Mouse (Mus musculus) ZHBTc4 (cell line): Measurements from ENCODE around the gene Ube2t.
A peak's percentile ranks its signal among the peaks of the same experiment; 100 is the strongest.

Experiments
- DNase-seq: peaks from one replicate; pipeline ENCODE4 v3.0.0-alpha.2; 2011; ENCODE audit warnings: low read depth, low spot score

The Ube2t gene

DNA sequence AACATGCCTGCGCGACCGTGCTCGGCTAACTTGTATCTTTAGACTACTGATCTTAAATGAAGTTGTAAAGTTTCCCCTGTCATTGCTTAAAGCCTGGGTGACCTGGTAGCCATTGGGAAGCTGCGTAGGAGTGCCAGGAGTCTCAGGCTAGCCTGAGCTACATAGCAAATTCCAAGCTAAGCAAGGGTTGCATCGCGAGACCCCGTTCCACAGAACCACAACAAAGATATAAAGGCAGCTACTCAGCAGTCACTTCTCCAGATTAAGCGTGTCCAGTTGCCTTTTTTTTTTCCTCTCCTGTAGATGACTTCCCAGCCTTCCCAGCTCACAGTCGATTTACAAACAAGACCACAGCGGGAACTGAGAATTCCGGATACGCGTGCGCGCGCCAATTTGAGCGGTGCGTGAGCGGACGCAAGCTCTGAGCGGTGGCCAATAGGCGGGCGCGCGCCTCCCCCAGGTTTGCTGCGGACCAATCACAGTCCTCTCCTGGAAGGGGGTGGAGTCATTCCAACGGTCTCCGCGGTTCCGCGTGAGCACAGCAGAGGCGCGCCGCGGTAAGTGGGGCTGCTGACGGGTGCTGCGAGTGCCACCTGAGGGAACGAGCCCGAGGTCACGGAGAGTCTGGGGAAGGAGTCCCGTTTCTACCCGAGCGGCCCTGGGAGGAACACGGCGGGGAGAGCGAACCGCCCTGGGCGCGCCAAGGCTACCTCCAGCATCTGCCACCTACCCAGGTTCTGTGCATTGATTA lies at the start of gene Ube2t:
Gene Ube2t, plus strand, starts transcription at position 513 of the 751 bp plus-strand sequence.
- DNase-seq: peak; percentile 99

GRCm38 (mm10) chr1:134913535-134913934 lies 48.8 kb upstream of the Ube2t start:
- no peak for DNase-seq

- DNase-seq: no peak
Measured at GRCm38 (mm10) chr1:134915421-134915820, 46.9 kb upstream of the Ube2t start.

- DNase-seq: no peak
Measured at GRCm38 (mm10) chr1:134919010-134919409, 43.4 kb upstream of the Ube2t start.

DNA sequence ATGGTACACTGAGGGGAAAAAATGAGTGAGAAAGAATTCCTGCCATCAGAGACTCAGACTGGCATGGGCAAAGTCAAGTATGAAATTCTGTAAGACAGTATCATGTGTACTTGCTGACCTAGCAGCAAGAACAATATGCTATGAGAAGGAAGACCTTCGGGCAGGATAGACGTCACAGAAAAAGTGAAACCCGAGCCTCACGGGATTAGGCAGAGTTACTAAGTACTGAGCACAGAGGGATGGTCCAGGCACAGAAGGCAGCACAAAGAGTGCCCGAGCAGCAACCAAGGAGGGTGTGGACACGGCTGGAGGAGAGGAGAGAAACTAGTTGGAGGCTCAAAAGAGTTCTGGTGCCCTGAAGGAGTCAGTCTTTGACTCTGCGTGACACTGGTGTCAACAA lies 29.9 kb upstream of the Ube2t start:
- DNase-seq: no peak

GRCm38 (mm10) chr1:134936335-134936734 lies 26.0 kb upstream of the Ube2t start:
- DNase-seq: peak; percentile 17

DNA sequence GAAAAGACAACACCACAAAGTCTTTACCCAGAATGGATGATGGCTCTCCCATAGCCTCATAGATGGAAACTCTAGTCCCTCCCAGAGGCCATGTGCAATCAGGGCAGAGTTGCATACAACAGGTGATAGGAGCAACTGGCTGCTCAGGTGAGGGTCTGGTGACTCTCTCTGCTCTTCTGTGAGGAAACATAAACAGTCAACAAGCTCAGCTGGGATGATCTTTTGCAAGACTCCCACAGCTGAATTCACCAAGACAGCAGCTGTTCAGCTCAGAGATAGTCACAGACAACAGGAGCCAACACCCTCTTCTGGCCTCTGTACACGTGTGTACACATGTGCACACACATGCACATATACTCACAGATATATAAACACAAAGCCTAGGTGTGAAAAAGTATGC lies 24.1 kb upstream of the Ube2t start:
- DNase-seq: no peak

DNA sequence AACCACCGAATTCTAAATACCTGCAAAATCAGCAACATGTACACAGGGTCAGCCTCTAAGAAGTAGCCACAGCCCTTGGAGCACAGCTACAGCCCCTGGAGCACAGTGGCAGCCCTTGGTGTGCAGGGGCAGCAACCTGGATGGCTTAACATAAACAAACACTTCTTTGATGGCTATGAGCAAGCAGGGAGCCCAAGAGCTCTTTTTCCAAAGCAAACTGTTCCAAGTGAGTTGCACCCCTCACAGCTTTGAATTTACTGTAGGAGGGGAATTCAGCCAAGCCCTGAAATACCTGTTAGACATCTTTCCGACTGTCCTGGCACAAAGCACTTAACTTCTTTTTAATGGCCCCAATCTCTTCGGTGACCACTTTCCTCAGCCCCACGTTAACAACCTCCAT lies 21.5 kb upstream of the Ube2t start:
- peak; percentile 49 for DNase-seq

DNA sequence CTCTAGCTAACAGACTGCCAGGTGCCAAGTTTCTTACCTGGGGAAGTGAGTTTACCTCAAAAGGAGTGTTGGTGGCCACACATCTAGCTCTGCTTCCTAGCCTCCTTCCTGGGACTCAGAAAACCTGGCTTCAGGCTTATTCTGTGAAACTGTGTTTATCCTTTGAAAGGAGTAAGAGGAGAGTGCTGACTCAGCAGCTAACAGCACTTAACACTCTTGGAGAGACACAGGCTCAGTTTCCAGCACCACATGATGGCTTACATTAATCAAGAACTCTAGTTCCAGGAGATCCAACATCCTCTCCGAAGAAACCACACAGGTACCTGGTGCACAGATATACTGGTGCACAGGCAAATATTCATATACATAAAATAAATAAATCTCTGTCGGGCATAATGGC lies 19.5 kb upstream of the Ube2t start:
- DNase-seq: no peak

DNA sequence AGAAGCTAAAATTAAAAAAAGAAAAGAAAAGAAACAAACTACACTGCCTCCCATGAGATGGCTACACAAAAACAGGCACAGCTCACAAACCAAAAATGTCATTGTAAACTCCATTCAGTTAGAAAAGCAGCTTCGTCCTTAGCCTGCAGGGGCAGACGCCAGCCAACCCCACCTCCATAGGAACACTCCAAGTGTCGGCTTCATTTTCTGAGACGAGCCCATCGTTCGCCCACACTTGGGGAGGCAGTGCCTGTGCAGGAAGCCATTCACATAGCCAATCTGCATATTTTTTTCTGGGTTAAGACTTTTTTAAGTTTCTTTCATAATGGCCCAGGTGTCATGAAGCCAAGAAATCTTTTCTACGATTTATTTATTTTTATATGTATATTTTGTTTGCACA lies 14.8 kb upstream of the Ube2t start:
- no peak for DNase-seq

DNA sequence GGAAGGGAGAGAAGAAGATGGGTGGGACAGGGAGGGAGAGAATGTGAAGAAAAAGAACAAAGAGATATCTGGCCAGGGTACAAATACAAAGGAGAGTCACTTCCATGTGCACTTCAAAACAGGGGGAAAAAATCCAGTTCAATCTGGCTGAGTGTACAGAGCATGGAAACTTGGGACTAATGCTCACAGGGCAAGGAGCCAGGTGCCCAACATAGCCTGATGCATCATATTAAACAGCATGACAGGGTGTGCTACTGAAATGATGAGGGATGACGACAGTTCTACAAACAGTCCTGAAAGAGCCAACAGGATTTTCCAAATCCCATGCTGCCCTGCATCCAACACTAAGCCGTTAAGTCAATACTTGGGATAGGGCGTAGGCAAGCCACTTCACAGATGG lies 12.4 kb upstream of the Ube2t start:
- no peak for DNase-seq

GRCm38 (mm10) chr1:134955050-134955636 lies 7.2 kb upstream of the Ube2t start:
- no peak for DNase-seq

- peak; percentile 100 for DNase-seq
Measured at GRCm38 (mm10) chr1:134955637-134956176, 6.7 kb upstream of the Ube2t start, which contains the start of gene Ppp1r12b. Ppp1r12b (minus strand) TSS chr1:134955942.

DNA sequence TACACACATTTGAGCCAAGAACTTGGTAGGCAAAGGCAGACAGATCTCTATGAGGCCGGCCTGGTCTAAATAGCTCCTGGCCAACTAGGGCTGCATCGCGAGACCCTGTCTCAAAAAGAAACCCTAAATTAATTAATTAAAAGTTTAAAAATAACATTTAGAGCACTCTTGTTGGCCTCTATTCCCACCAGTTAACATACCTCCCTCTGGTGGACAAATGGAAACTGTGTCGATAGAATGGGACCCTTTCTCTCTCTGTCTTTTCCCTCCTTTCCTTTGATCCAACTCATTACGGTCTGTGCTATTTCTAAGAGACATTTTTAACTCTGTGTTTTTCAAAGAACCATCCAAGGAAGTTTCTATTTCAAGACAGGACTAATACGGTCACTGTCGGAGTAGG lies 1.7 kb upstream of the Ube2t start:
- DNase-seq: peak; percentile 34

DNA sequence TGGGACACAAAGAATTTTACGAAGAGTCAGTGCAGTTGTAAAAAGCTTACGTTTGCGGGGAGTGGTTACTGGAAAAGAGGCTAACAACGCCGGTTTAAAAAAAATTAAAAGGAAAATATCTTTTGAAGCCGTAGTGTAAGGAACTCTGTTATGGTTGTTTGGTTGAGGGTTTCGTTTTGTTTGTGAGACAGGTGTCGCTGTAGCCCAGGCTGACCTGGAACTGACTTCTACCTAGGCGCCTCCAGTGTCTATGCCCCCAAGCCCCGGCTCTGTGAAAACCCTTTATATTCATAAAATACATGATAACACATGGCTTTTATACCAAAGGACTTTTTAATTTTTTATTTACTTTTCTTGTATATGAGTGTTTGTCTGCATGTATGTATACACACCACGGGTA lies 456 bp downstream of the Ube2t start:
- no peak for DNase-seq

GRCm38 (mm10) chr1:134965430-134965829 lies 3.1 kb downstream of the Ube2t start:
- DNase-seq: peak; percentile 71

- no peak for DNase-seq
Measured at GRCm38 (mm10) chr1:134972920-134973319, 10.6 kb downstream of the Ube2t start.

DNA sequence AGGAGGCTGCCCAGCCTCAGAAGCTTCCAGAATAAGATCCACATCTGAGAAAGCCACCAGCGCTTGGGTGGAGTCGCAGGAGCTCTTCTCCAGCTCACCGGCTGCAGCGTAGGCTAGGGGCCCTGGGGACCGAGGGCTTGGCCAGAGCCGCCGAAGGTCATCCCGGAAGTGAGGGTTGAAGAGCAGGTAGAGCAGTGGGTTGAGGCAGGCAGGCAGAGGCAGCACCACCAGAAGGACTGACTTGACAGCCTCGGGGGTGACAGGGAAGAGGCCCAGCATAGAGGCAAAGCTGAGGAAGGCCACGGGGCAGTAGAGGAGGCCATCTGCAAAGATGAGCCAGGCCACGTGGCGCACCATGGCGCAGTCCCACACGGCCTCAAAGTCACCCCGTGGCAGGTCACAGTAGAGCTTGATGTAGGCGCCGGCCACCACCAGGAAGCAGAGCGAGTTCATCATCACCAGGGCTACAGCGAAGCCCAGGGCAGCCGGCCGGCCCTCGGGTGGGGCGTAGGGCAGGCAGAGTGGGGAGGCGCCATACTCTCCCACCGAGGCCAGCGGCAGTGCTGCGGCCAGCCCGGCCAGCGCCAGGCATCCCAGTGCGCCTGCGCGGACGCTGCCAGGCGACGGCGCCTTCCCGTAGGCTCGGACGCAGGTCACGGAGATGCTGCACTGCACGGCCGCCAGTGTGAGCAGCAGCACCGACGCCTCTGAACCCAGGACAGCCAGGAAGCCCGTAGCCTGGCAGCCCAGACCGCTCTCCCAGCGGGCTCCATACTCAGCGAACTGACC lies 25.0 kb downstream of the Ube2t start:
- DNase-seq: peak; percentile 60

GRCm38 (mm10) chr1:134987962-134988341 lies 25.6 kb downstream of the Ube2t start:
- DNase-seq: peak; percentile 35

DNA sequence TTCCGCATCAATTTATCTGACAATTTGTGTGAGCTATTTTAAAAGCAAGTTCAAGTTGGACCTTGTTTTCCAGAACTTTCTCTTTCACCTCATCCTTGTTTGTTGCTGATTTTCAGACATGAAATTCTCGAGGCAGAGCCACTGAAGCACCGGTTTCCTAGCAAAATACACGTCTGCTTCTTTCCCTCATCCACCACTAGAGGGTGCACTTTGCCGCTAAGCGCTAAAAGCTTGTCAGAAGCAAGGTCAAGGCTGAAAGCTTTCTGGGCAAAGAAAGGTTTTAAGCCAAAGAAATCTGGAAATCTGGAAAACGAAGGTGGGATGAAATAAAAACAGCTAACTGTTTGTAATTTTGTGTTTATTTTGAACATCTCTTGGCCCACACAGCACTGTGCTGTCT lies 27.0 kb downstream of the Ube2t start:
- peak; percentile 87 for DNase-seq

DNA sequence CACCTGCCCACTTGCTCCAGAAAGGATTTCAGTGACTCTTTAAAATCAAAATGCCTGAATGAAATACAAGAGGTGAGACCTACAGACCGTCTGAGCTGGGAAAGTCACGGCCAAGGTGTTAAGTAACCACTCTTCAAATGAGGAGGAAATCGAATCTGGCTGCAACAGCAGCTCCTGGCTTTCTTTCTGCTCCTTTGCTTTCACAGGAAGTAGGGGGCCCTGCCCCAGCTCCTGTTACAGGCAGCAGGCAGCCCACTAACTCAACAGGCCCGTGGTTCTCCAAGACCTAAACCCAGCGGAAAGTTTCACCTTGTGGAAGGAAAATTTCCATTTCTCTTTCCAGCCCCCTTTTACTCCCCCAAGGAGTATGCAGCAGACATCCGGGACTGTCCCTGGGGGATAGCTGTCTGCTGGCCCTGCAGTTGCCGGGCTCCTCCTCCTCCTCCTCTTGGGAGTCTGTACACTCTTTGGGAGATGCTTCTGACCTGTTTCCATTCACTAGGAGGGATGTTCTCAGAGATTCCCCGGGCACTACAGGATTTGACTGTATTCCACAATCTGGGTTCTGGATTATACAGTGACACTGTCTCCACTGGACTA lies 29.8 kb downstream of the Ube2t start:
- no peak for DNase-seq

- no peak for DNase-seq
Measured at GRCm38 (mm10) chr1:134994739-134995138, 32.4 kb downstream of the Ube2t start.
